Mouse (Mus musculus): ENCODE results near the gene Gdf11.

Gene Gdf11

DNA sequence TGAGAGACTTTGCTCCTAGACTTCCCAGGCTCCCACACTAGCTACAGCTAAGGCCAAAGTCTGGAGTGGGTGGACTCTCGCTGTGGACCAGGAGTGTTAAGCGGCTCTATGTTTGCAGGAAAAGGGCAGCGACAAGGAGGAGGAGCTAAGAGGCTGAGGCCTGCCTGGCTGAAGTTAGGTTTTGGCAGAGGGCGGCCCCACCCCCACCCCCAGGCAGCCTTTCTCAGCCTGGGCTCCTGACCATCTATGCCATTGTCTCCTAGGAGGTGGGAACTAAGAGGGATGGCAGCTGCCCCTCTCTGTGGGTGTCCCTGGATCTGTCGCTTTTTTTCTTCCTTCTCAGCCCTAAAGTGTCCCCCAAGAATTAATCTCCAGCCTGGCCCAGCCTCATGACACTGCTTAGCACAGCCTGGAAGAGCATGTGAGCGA, 27.7 kb upstream of the Gdf11 start:
- DNase-seq (ENCODE audit: low spot score) = peak; percentile 49

DNA sequence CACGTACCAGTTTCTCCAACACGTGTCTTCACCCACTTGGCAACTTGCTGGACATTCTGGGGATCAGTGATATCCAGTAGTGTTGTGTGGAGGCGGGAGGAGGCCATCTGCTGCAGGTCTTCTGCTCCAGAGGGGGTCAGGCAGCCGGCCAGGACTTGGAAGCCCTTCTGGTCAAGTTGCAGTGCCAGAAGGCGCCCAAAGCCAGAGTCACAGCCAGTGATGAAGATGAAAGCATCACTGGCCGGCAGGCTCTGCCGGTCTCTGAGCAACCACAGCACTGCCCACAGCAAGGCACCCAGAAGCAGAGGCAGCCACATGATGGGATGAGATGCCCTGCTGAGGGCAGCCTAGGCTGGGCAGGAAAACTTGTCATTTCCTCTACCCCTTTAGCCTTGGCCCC, 26.7 kb upstream of the Gdf11 start:
- peak; percentile 90 for DNase-seq (ENCODE audit: low spot score)

DNA sequence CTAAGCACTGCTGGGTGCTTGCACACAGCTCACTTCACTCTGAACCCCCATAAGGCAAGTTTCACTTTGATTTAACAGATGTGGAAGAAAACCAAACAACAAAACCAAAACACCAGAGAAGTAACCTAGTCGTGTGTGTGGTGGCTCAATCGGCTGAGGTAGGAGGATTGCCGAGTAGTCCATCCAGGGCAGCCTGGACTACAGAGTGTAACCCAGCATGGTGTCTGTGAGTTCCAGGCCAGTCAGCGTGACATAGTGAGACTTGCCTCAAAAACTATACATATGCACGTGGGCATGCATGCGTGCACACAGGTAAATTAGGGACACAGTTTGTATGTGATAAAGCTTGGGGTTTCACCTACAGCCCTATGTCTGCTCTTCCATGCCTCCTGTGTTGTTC, 25.9 kb upstream of the Gdf11 start:
- no peak for DNase-seq (ENCODE audit: low spot score)

DNA sequence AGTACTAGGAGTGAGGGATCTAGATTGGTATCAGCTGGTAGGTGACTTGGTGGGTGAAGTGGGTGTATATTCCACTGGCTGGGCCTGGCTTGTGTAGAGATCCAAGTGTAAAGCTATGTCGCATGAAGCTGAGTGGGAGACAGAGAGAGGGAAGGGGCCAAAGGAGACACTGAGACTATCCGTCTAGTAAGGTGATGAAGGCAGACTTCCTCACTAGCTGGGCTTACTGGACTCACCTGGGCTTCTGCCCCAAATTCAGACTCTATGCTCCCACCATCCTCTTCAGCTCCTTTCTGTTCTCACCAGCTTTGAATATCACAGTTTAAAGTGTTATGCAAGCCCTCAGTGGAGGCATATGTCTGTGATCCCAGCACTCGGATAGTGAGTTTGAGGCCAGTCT, 25.1 kb upstream of the Gdf11 start:
- no peak for DNase-seq (ENCODE audit: low spot score)

DNA sequence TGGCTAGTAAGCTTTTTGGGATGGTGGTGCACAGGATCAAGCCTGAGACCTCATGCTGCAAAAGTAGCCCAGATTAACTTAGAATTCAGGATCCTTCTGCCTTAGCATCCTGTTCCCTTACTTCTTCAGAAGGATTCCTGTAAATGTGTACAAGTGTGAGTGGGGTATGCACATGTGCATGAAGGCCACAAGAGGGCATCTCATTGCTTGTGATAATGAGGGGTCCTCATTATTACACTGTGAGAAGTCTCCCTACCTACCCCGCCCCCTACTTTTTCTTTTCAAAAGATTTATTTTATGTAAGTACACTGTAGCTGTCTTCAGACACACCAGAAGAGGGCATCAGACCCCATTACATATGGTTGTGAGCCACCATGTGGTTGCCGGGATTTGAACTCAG, 24.0 kb upstream of the Gdf11 start:
- no peak for DNase-seq (ENCODE audit: low spot score)

DNA sequence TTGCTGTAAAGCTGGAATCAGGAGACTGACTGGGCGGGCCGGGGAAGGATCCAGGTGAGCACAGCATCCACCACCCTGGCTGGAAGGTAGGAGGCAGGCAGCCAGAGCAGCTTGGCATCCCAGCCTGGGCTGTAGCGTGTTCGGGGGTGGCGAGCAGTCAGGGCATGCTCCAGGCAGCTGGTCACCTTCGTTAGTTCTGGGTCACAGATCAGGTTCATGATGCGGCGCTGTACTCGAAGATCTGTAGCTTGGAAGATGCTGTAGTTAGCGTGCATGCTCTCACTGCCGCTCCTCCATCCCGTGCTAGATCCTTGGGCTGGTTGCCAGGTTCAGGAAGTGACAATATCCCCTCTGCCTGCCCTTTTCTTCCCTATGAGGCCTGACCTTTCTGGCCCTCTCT, 22.2 kb upstream of the Gdf11 start:
- peak; percentile 52 for DNase-seq (ENCODE audit: low spot score)

DNA sequence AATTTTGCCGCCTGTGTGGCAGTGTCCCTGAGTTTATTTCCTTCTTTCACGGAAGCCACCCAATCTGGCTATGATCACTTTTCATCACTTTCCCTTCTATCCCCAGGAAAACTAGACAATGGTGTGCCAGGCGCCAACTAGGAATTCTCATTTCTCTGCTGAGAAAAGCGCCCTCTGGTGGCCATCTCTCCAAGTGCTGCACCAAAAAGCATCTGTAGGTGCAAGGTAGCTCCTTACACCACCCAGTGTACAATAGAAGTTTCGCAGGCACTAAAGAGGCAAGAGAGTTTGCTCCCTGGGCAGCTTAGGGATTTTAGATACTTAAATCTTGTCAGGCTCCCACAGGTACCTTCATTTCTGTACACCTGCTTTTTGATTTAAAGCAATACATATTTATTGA, 21.7 kb upstream of the Gdf11 start:
- DNase-seq (ENCODE audit: low spot score) = peak; percentile 98

DNA sequence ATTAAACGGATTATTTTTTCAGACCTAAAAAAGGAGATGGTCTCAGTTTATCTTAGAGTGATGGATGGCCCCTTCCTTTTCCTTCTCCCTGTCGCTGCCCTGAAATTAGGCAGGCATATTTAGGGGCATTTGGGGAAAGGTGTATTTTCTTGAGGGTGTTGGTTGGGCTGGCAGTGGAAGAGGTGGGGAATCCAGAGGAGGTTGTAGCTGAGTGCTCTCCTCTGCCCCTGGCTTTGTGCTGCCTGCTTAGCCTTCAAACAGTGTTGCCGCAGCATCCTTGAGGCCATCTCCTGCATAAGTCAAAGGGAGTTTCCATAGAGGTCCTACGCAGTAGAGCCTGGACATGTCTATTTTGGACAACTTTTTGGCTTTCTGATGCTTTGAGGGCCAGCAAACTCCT, 21.3 kb upstream of the Gdf11 start:
- no peak for DNase-seq (ENCODE audit: low spot score)

DNA sequence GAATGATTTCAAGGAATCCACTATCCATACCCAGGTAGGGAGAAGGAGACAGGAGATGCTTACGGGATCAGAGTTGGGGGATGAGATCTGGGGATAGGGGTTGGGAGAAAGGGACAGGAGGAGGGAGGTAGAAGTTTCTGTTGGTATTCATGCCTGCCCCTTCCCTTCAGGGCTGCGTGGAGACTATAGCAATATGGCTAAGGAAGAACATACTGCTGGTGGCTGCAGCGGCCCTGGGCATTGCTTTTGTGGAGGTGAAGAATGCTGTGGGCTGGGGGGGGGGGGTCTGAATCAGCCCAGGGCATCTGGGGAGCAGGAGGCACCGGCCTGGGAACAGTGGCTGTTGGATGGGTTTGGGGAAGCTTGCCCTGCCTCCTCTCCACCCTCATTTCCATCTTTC, 20.8 kb upstream of the Gdf11 start:
- DNase-seq (ENCODE audit: low spot score) = no peak

DNA sequence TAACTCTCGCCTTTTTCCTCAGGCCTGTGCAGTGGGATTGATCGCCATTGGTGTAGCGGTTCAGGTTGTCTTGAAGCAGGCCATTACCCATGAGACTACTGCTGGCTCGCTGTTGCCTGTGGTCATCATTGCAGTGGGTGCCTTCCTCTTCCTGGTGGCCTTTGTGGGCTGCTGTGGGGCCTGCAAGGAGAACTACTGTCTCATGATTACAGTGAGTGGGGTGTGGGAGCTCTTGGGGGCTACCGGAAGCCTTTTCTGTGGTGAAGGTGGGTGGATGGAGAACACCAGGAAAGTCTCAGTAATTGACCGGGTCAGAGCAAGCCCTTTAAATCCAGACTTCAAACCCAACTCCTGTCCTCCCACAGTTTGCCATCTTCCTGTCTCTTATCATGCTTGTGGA, 19.9 kb upstream of the Gdf11 start:
- no peak for DNase-seq (ENCODE audit: low spot score)

DNA sequence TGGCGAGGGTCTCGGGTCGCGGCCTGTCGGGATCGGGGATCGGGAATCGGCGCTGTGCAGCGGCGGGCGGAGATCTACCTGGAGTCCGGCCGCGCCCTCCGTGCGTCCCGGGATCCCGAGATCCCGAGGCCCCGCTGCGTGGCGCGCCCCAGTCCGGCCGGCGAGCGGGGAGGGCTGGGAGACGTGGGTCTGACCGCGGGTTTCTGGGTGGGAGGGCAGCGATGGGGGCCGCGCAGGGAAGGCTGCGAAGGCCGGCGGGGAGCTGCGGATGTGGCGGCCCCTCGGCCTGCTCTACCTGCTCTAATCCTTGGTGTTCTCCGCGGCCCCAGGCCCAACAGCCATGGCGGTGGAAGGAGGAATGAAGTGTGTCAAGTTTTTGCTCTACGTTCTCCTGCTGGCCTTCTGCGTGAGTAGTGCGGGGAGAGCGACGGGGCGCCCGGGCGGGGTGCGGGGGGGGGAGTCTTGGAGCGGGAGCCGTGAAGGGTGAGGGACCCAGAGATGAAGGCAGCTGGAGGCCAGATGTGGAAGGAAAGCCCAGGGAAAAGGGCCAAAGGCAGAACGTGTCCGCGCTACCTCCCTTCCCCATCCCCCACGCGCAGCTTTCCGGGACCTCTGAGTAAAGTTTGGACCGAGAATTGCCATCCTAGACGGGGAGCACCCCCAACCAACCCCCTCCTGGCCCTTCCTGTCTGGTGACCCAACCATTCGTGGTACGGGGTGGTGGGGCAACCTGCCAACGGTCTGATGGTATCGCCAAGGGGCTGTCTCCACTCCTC, 18.7 kb upstream of the Gdf11 start:
- DNase-seq (ENCODE audit: low spot score) = peak; percentile 78

DNA sequence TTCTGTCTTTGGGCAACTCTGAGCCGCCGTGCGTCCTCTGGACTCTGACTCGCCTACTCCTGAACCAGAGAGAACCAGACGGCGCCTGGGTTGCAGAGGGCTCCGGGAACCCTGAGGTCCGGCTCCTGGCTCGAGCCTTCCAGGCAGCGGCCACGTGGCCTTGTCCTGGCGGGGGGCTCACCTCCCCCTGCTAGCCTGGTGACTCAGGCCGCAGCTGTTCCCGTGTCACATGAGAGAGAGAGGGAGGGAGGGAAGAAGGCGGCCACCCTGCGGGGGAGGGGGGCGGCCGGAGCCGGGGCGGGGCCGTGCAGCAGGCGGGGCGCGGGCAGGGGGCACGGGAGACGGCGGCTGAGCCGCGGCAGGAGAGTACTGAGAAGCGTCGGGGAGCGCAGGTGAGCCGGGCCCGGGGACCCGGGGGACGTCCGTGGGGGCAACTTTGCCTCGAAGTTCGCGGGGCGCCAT, 18.1 kb upstream of the Gdf11 start:
- DNase-seq (ENCODE audit: low spot score) = peak; percentile 99

DNA sequence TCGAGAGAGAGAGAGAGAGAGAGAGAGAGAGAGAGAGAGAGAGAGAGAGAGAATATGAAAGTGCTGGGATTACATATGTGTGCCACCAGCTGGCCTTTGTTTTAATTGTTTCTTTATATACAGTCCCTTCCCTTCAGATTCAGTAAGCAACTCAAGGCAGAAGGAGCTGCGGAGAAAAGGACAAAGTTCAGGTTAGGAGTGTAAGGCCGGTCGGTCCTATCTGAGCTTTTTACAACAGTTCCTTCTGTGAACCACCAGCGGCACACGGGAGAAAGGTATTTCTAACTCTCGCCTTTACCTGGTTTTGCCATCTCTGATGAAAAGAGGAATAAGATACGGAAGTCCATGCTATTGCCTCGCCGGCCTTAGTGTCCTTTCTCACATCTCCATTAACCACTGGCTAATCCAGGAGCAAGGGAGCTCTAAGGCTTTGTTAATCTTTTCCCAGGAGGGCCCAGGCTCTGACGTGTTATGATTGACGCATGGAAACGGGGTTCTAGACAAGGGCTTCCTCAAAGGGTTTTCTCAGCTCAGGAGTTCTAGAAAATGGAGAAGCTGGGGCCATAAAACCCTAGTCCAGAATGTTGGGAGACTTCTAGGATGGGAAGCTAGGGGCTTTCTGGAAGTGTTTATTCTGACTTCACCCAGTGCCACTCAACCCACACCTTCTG, 17.4 kb upstream of the Gdf11 start:
- DNase-seq (ENCODE audit: low spot score) = peak; percentile 73

DNA sequence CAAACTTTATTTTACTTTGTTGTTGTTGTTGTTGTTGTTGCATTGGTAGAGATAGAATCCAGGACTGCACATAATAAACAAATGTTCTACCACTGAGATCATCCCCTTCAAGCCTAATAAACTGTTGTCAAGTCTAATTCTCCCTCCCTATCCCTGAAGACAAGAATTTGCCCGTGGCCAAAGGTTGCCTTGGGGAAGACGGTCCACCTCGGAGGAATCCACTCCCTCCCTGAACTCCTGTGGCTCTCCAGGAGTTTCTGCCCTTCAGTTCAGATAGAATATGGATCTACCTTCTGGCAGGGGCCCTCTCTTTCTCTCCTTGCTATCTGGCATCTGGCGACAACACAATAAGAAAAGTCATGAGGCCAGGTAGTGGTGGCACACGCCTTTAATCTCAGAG, 13.3 kb upstream of the Gdf11 start:
- no peak for DNase-seq (ENCODE audit: low spot score)

DNA sequence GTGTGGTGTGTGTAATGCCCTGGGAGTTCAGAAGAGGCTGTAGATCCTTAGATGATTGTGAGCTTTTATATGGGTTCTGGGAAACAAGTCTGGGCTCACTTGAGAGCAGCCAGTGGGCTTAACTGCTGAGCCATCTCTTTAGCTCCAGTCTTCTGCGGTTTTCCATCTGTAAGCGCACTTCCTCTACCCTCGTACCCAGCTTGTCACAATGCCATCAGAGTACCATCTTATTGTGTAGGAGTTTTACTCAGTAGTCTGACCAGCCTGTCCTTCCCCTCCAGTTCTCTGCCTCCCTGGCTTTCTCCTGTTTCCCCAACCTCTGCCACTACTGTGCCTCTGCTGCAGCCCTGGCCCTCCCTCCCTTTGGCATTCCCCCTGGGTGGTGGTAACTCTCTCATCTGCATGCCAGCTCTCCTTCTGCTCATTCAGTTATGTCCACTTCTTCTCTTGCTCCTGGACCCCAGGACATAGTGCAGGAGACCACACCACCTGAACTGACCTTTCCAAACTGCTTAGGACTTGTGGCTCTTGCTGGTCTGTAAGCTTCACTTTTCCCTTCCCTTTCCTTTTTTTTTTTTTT, 11.0 kb upstream of the Gdf11 start:
- DNase-seq (ENCODE audit: low spot score) = no peak

DNA sequence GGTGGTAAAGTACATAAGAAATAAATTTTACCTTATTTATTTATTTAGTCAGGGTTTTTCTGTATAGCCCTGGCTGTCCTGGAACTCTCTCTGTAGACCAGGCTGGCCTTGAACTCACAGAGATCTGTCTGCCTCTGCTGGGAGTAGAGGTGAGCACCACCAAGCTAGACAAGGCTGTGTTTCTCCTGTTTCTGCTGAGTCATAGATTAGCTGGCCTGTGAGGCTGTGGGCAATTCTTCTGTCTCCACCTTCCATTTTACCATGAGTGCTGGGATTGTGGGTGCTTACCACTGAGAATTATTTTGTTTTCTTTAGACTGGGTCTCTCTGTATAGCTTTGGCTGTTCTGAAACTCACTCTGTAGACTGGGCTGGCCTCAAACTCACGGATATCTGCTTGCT, 9.9 kb upstream of the Gdf11 start:
- no peak for DNase-seq (ENCODE audit: low spot score)

DNA sequence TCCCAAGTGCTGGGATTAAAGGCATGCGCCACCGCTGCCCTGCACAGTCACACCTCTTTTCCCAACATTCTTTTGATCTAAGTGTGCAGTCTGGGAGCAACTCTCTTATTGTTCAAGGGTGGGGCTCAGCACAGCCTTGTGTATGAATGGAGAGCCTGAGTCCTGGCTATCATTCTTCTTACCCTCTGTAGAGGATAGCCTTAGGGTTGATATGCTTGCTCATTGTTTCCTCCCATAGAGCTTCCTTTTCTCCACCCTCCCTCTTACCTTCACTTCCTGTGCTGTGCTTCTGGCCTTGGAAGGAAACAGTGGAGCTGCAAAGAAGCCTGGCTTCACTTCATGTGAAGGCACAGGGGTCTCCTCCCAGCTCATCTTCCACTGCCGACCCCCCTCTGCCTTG, 9.2 kb upstream of the Gdf11 start, which contains the start of gene Cd63:
Gene Cd63 (plus strand): TSS at position 292 of the 400 bp plus-strand sequence.
- DNase-seq (ENCODE audit: low spot score) = no peak

DNA sequence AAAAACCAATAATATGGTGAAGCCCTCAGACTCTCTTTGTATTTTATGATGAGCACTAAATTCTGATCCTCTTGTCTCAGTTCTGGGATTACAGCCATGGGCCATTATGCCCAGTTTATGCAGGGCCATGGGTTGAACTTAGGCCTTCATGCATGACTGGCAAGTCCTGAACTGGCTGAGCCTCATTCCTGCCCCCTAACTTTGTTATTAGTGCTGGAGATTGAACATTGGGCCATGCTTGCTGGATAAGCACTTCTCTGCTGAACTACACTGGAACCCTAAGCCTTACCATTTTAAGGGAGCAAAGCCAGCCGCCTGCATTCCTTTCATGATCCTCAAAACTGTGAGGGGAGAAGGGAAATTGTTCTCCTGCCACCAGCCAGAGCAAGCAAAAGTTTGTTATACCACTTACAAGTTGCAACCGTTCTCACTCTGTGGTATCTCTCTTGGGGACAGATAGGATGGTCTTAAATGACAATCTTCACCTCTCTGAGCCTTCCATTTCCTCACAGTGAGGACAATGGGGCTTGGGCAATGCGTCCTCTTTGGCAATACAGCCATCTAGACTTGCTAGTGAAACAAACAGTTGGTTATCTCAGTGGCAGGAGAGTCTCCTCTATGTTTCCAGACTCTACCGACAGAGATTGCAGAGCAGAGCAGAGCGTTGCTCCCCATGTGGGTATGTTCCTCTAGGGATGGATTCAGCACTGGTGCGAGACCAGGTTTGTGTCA, 8.4 kb upstream of the Gdf11 start:
- no peak for DNase-seq (ENCODE audit: low spot score)

DNA sequence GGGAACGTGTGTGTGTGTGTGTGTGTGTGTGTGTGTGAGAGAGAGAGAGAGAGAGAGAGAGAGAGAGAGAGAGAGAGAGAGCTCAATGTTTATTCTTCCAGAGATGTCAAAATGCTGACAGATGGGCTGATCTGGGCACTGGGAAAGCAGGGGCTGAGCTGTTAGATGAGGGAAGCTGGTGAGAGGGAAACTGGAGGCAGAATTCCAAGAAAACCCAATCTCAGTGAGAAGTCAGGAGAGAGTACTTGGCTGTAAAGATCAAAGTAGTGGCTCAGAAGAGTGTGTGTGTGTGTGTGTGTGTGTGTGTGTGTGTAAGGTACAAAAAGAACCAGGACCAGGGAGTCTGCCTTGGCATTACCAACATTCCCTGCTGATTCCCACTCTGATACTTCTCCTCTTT, 6.0 kb upstream of the Gdf11 start:
- DNase-seq (ENCODE audit: low spot score) = no peak

DNA sequence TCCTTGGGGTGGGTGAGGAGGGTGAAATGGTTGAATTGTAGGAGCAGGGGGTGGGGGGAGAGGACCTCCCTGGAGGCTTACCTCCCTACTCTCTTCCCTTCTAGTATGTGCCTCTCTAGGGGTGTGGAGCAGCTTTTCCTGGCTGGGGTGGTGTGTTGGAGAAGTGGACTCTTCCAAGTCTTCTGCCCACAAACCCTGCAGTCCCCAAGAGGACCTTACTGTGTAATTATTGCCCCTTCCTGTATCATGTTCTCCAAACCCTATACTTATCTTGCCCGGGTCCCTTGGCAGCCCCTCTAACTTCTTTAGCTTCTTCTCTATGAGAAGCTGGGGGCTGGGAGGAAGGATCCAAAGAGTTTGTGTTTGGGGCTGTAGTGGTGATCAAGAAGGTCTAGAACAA, 5.3 kb upstream of the Gdf11 start:
- DNase-seq (ENCODE audit: low spot score) = no peak

DNA sequence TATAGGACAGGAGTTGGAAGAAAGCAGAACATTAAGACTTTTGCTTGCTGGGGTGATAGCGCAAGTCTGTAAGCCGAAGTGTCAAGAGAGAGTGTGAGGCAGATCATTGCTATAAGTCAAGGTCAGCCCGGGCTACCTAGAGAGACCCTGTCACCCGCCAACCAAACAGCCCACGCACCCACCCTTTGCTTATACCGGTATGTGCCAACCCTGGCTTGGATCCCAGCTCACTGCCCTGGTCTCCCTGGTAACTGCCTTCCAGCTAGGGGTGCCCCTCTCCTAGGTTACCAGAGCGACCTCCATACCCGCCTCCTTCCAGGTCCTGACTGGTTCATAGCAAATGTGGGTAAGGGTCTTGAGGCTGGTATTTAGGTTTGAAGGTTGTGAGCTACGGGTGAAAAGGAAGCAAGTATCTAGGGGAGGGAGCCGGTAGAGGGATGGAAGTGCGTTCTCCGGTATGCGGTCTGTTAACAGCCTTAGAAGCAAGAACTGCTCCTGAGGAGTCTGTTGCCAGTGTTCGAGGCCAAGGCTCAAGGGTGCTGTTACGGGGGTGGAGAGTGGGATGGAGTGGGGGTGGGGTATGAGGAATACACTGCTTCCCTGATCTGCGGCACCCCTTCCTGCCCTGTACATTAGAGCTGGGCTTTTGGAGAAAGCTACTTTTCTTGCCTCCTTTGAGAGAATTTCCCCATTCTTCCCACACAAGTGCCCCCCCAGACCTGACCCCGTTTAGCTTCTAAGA, 4.6 kb upstream of the Gdf11 start:
- DNase-seq (ENCODE audit: low spot score) = peak; percentile 46

DNA sequence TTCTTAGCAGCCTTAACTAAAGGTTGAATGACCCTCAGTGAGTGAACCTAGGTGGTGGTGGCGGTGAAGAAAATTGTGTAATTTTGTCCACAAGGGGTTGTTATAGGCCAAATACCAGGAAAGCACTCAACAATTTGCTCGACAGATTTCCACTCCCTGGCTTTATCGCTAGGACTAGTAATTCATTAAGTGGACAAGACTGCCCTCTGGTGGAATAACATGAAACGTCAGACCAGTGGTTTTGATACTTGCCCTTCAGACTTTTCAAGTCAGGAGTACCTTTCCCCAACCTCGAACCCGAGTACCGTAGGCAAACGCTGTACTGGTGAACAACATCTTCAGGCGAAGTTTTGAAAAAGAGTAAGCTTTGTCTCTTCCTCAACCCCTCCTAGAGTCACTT, 3.9 kb upstream of the Gdf11 start:
- peak; percentile 98 for DNase-seq (ENCODE audit: low spot score)
